Mouse (Mus musculus) layer of hippocampus, adult 2 months (tissue): Measurements from ENCODE around the gene Vegfb. TPM values are rescaled to one million over a fixed set of nuclear protein-coding genes. Genes with fewer than 3 reads are reported as not detected.
A peak's percentile ranks its signal among the peaks of the same experiment; 100 is the strongest.
"Not testable (repeated sequence)": the region's sequence is repeated elsewhere in the genome, so short reads cannot be mapped to it uniquely, and the experiment has no call there.

Experiments used
- DNase-seq, 2 experiments: peaks; one replicate each; pipeline ENCODE4 v3.0.0; 2022; ENCODE audit warnings: low spot score in 2 of 2
- H3K27ac ChIP-seq: fragments of 200-600 bp; 2 replicates; pipeline ENCODE4 v1.8.1; 2022
- H3K4me3 ChIP-seq: fragments of 200-600 bp; 2 replicates; pipeline ENCODE4 v1.8.1; 2022; ENCODE audit warnings: mild to moderate bottlenecking
- CTCF ChIP-seq: fragments of 200-600 bp; conservative IDR thresholded peaks from 2 replicates; pipeline ENCODE4 v1.8.1; 2022; ENCODE audit warnings: antibody characterized with exemption, mild to moderate bottlenecking, moderate library complexity
- total RNA-seq, 2 experiments: library from RNA; stranded (reverse); gene quantifications; 2 replicates each; pipeline ENCODE4 v1.2.3; 2021

The Vegfb gene
- total RNA-seq, 2 experiments from 2014 or later = 85.2 to 88.0 TPM

- Histone ChIP-seq H3K27ac (no peak overlapping the region), H3K4me3 (no peak overlapping the region)
- DNase-seq = no peak
- no peak for TF ChIP-seq CTCF
Measured at GRCm38 (mm10) chr19:6999360-7000063, 12.1 kb upstream of the Vegfb start.

DNA sequence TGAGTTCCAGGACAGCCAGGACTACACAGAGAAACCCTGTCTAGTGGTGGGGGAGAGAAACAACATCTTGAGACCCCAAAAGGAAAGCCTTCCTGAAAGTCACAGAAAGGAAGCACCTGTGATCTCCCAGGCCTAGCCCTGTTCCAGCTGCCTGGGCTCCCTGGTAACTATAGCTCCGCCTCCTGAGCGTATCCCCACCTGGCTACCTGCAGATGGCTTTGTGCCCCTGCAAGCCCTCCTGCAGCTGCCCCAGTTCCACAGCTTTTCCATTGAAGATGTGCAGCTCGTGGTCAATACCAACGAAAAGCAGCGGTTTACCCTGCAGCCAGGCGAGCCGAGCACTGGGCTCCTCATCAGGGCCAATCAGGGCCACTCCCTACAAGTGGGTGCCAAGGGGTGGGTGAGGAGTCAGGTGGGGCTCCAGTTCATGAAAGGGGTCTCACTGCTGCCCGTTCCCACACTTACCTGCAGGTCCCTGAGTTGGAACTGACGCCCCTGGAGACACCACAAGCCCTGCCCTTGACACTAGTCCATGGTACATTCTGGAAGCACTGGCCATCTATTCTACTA lies 10.4 kb upstream of the Vegfb start:
- Histone ChIP-seq H3K27ac (no peak overlapping the region), H3K4me3 (no peak overlapping the region)
- DNase-seq = no peak
- TF ChIP-seq CTCF = no peak

DNA sequence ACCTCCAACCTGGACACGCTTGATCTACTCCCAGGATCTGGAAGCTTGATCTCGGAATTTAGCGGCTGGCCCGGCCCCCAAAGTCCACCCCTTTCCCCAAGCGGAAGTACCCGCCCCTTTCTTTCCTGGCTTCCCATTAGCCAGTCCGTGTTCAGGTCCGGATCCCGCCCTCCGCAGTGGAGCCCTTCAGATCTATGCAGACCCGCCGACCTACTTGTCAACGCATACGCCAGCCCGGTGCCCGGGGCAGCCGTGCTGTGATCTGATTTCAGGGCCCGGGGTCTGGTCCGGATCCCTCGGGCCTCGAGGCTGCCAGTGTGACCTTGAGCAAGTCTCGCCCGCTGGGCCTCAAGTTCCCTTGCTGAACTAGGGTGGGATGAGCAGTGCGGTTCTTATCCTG lies 8.6 kb upstream of the Vegfb start, which contains the start of the genes Nudt22 and Trpt1:
Gene Nudt22, minus strand, starts transcription at position 112 of the 400 bp plus-strand sequence.
Gene Trpt1, plus strand, starts transcription at position 126 of the 400 bp plus-strand sequence.
- no peak for TF ChIP-seq CTCF
- peak; percentile 81 to 91 for DNase-seq
- Histone ChIP-seq H3K4me3 (peak within 1 kb of the TSS; percentile 80), H3K27ac (peak within 1 kb of the TSS; percentile 87)

DNA sequence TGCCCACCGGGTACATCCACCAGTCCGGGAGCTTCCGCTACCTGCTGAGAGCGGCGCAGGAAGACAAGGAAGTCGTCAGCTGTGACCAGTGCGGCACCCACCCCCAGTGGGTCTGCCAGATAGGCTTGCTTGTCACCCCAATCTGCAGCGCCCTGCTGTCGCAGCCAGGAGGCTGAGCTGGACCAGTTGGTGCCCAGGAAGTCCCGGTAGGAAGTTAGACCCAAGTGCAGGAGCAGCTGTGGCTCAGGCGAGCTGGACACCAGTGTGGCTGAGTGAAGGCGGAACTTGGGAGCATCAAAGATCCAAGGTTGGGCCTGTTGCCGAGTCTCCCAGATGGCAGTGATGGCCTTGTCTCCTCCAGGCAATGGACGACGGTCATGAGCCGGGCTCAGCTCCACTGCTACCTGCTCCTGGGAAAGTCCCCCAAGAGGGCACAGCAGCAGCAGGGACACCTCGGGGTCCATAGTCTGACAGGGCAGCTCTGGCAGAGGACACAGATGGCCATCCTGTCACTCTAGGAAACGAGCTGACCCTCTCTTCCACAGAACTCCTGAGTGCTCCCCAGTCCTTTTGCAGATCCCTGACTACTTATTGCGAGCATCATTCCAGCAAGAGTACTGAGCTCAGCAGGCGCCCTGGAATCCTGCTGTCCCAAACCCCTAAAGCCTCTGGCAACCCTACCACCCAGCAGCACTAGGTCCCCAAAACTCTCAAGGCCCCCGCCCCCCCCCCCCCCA lies 8.0 kb upstream of the Vegfb start:
- TF ChIP-seq CTCF = no peak
- no peak for DNase-seq
- peak overlapping the region; percentile 80 for H3K4me3 ChIP-seq
- H3K27ac ChIP-seq = peak overlapping the region; percentile 87

- no peak for DNase-seq
- Histone ChIP-seq H3K27ac (no peak overlapping the region), H3K4me3 (no peak overlapping the region)
- no peak for TF ChIP-seq CTCF
Measured at GRCm38 (mm10) chr19:6994489-6994888, 7.0 kb upstream of the Vegfb start.

- no peak overlapping the region for H3K4me3 ChIP-seq
- no peak overlapping the region for H3K27ac ChIP-seq
- TF ChIP-seq CTCF = no peak
- DNase-seq = no peak
Measured at GRCm38 (mm10) chr19:6994002-6994401, 6.6 kb upstream of the Vegfb start.

GRCm38 (mm10) chr19:6993011-6993770 lies 5.7 kb upstream of the Vegfb start:
- Histone ChIP-seq H3K27ac (peak overlapping the region; percentile 65), H3K4me3 (peak overlapping the region; percentile 78)
- no peak for DNase-seq
- TF ChIP-seq CTCF = no peak

DNA sequence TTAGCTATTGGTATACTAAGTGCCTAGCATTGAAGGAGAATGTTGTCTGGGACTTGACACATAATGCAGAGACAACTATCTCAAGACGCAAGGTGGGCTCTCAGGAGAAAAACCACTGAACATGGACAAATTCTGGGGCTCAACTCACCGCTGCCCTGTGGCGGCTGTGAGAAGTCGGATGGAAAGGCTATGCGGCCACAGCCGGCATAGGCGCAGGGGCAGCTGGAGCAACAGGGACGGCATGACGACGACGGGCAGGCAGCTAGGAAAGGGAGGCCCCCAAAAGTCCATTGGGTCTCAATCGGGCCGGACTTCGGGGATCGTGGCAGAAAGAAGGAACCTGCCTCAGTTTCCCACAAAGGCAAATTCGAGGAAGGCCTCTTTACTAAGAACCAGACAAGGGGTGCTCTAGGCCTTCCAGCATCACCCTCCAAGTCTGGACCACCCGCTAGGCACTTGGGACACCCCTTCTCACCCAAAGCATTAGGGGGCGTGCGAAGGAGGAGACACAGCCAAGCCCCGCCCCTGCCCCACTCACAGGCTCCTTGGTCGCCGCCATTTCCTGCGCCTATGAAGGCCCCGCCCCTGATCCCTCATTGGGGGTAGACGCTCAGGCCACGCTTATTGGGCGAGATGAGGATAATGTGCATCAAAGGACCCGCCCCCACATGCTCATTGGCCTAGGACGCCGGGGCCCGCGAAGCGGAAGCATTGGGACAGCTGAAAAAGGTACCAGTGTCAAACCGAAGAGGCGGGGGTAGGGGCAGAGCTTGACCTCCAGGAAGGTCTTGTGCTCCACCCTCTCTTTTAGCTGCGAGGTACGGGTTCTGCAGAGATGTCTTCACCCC lies 4.8 kb upstream of the Vegfb start, which contains the start of gene Dnajc4:
Gene Dnajc4, minus strand, starts transcription at position 562 of the 848 bp plus-strand sequence.
- DNase-seq = peak; percentile 94 to 97
- peak; percentile 55 for TF ChIP-seq CTCF
- Histone ChIP-seq H3K27ac (peak within 1 kb of the TSS; percentile 84), H3K4me3 (peak within 1 kb of the TSS; percentile 78)

- not testable (repeated sequence) for DNase-seq, H3K4me3 ChIP-seq, H3K27ac ChIP-seq
Measured at GRCm38 (mm10) chr19:6991166-6991565, 3.7 kb upstream of the Vegfb start.

GRCm38 (mm10) chr19:6990712-6991111 lies 3.3 kb upstream of the Vegfb start:
- Histone ChIP-seq H3K27ac (no peak overlapping the region), H3K4me3 (no peak overlapping the region)
- TF ChIP-seq CTCF = no peak
- no peak for DNase-seq

GRCm38 (mm10) chr19:6989251-6989650 lies 1.8 kb upstream of the Vegfb start:
- Histone ChIP-seq H3K27ac (no peak overlapping the region), H3K4me3 (no peak overlapping the region)
- no peak for TF ChIP-seq CTCF
- DNase-seq = no peak

- Histone ChIP-seq H3K4me3 (peak overlapping the region; percentile 81), H3K27ac (peak overlapping the region; percentile 96)
- TF ChIP-seq CTCF = no peak
- DNase-seq = no peak
Measured at GRCm38 (mm10) chr19:6987904-6988285, 444 bp upstream of the Vegfb start.
